Mouse (Mus musculus) frontal cortex, adult (tissue): ENCODE measurements at regions not wholly inside any gene's neighbourhood (a gene's known extent, or its start where the extent isn't known, plus 50 kb on each side); places are given as distances from the start of the nearest gene placed in this dataset.
A peak's percentile ranks its signal among the peaks of the same experiment; 100 is the strongest.

ENCODE experiments used
- ATAC-seq: cut with Nextera tagmentation; 2 replicates; pipeline ENCODE4 v1.9.2; 2017; ENCODE audit warnings: mild to moderate bottlenecking, moderate library complexity, mixed read lengths; ENCODE audit not compliant: low TSS enrichment

DNA sequence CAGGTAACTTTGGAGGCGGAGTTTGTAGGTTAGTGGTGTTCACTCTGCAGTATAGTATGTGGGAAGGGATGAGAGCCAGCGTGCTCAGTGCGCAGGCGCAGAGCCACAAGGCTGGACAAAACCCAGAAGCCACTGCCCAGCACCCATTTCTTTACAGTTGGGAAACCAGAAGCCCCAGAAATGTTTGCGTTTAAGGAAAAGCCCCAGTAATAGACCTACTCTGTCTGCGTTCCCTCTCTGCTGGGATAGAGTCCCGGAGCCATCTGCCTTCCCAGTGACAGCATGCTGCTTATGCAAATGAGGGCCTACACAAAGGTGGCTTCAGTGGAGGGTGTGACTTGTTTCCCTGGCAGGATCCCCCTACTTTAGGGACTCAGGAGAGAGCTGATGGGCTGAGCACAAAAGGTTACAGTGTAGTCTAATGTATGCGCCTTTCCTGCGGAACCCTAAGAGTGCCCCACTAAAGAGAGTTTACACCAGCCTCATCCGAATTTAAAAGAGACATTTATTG lies 456.0 kb downstream of the Irx1 start:
- peak; percentile 88 for ATAC-seq

DNA sequence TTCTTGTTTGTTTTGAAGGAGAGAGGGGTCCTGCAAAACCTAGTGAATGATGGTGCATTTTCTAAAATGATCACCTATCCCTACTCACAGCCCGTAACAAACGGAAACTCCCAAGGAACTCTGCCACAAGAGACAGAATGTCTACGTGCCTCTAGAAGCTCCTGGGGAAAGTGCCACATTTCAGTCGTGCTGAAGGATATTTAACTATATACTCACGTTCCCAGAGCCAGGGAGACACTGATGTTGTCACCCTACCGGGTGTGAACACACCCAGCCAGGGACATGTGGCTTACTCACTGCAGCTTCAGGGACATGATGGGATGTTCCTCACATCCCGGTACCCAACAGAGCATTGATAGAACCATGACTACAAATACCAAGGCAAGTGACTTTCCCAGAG lies 456.7 kb downstream of the Irx1 start:
- peak; percentile 75 for ATAC-seq

DNA sequence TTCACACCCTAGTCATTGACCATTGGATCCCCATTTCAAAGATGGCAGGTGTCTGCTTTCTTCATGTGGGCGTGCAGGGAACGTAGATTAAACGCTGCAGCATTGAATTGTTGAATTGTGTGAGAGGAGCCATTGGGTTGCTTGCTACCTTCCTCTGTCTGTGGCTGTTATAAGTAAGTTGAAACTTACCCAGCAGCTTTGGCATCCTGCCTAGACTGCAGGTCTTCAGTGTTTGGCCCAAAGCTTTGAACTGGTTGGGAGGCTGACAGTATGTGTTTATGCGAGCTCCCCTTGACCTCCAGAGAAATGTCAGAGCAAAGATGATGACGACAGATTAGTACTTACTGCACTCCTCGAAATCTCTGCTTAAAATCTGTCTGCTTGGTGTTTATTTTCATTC lies 473.8 kb downstream of the Irx1 start:
- ATAC-seq = no peak

DNA sequence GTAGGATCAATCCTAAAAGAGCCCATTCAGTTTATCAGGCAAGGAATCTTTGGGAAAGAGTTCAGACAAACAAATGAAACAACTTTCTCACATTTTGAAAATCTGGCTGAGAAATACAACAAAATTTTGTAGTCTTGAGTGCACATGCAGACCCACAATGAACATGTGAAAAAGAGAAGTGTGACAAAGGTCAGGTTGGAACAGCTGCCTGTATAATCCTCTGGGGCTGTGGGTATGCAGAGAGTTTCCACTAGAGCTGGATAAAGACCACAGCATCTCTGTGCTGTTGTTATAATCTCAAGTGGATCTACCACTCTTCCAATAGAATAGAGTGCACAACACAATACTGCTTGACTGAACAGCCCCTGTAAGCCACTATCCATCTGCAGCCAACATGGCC lies 482.3 kb downstream of the Irx1 start:
- no peak for ATAC-seq

DNA sequence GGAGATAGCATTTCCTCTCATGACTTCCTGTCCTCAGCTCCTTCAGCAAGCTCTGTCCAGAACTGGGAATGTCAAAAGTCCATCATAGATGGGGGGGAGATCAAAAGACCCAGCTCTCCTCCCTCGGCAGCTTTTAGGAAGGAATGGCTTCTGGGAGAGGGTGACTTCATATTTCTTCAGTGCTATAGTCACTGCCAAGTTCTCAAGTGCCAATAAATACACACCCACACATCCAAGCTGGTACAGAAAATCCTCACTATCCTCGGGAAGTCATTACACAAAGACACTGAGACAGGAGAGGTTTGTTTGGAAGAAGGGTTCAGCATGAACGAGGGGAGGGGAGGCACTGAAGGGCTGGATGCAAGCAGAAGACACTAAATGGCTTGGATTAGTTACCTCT lies 502.0 kb downstream of the Irx1 start:
- peak; percentile 90 for ATAC-seq

DNA sequence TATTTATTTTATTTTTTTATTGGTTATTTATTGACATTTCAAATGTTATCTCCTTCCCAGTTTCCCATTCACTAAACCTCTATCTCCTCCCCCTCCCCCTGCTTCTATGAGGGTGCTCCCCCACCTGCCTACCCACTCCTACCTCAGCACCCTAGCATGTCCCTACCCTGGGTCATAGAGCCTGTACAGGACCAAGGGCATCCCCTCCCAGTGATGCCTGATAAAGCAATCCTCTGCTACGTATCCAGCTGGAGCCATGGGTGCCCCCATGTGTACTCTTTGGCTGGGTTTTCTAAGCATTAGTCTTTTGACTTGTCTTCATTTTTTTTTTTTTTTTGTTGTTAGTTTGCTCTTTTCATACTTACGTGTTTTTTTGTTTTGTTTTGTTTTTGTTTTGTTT lies 502.9 kb downstream of the Irx1 start:
- ATAC-seq = no peak

DNA sequence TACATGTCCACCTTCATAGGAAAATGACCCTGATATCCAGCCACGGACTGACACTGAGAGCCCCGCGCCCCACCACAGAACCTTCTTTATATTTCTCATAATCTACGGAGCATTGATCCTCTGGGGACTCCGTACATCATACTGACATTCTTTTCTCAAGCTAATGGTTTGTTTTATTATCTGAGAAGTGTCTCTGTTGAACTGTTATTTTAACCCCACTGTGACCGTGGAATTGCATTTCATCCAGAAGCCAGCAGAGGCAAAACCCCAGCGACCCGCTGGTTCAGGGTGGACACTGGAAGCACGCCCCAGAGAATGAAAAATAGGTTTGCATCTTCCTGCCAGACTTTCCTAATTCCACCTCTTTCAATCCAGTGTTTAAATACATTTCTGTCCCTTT lies 503.4 kb downstream of the Irx1 start:
- ATAC-seq = no peak

DNA sequence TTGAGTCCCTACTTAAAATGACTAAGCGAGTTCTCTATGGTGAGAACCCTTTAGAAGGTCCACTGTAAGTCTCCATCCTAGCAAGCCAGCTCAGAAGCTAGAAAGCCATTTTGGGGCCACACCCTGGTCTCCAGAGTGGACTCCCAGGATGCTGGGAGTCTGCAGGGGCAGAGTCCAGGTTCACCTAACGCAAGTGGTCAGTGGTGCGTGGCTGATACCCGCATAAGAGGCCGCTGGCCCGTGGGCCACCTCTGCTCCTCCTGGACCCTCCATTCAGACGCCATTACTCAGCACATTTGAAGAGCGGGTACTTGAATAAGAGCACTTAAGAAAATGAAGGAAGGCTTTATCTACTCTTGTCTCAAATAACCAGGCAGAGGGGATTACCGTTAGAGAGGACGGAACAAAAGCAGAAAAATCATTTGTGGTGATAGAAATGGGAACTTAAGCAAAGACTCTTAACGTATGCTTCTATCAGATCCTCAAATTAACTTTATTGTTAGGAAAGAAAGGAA lies 504.4 kb downstream of the Irx1 start:
- no peak for ATAC-seq

DNA sequence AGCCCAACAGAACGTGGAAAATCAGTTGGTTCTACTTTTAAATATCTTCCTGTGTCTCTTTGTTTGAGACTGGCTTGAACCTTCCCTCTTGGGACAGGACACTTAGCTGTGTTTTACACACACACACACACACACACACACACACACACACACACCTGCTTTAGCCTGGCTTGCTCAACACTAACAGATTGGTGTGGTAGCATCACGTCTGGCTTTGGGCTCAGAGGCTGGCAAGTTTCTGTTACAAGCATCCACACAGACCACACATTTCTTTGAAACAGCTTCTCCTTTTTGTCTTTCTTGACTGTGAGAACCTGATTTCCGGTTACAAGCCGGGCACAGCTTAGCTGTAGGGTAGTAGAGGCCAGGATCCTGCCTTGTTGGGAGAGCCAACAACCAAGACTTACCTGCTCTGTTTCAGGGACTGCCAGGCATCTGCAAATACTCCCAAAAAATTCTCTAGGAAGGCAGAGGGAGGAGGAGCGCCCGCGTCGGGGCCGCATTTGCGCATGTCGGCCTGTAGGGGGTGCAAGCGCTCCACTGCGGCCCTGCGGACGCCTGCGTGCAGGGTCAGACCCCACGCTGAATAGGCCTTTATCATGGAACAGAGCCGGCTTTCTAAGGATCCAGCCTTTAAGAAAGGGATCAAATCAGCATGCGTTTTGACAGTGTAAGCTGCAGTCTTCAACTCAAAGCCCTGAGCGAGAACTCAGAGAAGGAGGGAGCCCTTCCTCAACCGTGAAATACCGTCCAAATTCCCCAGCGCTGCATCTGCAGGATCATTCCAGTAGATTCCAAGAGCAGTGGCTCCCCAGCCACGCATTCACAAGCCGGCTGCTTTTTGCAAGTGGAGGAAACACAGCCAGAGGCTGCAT lies 505.2 kb downstream of the Irx1 start:
- peak; percentile 80 for ATAC-seq

DNA sequence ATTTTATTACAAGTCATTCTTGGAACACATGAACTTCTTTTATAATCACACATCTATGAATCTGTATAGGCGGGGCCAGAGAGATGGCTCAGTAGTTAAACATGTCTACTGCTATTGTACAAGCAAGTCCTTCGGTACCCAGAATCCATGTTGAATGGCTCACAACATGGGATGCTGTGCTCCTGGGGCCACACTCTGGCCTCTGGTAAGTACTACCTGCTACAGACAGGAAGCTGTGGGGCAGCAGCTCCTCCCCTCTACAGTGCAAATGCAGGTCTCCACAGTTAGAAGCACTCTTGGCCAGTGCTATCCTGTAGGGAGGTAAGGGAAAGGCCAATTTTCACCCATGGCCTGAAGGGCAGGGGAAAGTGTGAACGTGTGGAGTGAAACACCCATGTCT lies 506.0 kb downstream of the Irx1 start:
- ATAC-seq = no peak

DNA sequence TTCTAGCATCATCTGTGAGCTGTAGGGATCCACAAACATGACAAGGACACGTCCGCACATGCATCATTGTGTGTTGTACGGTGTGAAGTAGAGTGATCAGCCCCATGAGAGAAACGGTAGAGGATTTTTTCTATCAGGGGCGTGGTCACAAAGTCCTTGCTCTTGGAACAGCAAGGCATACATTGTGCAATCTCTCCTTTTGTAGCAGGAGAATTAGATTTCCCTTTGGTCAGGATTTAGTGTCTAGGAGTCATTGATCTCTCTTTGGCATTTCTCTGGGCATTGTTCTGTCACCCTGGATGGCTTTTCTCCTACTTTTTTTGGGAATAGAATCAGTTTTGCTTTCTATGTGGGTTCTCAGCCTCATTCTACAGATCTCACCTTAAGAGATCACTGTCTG lies 511.3 kb downstream of the Irx1 start:
- ATAC-seq = no peak

DNA sequence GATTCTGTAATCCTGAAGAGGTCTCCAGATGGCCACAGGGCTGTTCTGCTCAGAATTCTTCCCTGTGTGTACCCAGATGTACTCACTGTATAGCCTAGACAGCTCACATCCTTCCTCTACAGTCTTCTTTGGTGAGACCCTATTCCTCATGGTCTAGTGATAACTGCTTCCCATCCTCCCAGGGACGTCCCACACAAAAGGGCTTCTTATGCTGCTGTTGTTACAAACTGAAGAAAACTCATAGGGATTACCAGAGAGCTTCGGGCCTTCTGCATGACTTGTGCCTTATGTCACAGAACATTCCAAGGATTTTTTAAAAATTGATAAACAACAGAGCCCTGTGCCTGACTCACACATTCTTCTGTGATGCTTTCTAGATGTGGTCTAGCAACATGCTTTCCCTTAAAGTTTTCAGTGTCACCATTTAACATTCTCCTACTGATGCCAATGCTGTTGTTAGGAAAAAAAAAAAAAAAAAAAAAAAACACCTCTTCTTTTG lies 525.9 kb downstream of the Irx1 start:
- no peak for ATAC-seq

DNA sequence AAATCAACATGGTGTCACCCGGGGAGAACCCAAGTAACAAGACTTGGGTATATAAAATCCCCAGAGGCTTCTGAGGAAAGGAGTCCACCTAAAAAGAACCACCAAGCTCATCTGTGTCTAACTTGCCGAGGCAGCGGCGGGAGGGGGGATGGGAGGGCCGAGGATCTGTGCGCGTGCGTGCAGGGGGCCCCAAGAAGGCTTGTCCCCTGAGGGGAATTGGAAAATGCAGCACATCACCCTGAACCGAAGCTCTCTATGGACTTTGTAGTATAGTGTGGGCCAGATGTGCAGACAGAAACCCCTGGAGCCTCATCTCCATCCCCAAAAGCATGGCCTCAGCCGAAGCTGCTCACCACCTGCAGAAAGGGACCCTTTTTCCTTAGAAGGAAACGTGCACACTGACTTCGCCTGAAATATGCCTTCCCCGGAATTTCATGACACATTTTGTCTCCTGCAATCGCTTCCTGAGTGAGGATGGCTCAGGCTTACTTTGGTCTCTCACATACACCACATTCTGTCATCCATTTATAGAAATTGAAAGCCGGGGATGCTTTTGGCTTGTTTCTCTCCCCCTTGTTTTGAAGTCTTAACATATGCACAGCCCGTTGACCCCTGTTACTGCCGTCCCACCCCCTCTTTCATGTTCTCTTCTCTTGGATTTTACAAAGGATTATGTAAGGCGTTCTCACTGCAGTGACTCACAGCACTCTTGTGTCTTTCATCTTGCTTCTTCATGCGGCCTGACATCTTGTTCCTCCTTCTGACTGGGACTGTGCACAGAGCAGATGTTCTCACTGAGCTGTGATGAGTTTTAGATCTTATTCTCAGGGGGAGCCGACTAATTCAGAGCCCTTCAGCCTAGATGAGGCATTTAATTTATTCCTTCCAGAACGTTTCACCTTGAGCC lies 559.6 kb downstream of the Irx1 start:
- ATAC-seq = peak; percentile 96

DNA sequence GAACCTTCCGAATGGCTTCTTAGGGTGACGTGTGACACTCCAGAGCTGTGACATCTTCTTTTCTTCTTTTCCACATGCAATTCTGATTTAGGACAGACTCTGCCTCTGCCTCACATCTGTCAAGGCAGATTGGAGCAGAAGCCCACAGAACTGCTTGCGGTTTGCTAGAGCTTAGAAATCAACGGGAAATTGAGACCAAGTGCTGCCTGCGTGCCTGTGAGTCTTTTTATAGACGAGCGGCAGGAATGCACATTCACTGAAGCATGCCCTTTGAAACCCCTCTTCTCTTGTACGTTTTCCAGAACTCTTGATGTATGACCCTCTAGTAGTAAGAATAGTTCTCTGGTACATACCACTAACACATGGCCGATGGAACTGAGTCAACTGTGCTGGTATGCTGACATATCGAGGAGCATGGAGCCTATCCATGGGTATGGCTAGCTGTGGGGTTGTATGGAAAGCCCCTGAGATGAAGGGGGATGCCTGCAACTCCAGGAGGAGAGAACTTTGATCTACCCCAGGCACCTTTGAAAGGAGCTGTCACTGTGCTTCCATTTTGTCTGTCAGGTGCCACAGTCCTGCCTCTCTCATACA lies 552.2 kb upstream of the Adamts16 start:
- no peak for ATAC-seq

DNA sequence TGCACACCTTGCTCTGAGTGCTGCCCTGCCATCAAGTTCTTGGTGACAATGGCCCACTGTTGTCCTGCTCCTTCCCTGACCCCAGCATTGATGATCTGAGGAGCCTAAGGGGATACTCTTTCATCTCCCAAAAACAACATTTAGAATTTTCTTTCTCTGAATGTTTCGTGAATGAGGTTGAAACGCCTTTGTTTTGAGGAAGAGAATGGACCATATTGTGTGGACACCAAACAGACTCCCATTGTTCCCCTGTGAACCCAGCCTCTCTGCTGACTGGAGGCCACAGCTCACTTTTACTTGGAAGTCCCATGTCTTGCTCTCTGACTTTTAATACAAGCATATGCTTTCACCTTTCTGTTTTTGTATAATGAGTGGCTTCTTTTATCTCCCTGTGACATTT lies 537.0 kb upstream of the Adamts16 start:
- no peak for ATAC-seq

DNA sequence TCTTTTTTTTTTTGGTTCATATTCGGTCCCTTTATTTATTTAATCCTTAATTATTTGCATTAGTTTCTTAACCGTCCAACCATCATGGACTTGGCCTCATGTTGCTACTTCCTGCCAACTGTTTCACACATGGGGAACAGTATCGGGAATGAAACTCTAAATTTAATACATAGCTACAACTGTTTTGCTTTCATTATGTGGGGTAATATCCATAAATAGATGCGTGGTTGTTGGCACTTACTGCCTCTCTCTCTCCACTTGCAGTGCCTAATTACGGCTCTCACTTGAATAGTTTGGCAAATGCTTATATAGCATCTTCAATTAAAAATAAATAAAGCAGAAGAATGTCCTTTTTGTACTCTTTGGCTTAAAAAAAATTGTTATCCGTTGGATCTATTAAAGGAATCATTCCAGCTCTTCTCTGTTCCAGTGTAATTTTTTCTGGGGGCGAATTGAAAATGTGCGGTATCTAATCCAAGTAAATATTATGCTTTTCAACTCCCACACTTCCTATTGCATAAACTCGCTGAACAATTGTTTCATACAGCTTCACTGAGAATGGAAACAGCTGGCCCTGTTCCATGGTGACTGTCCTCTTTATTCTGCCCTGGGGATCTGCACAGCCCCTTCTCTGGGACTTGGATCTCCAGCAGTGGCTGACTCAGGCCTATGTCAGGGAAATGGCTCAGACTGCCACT lies 534.4 kb upstream of the Adamts16 start:
- peak; percentile 65 for ATAC-seq

DNA sequence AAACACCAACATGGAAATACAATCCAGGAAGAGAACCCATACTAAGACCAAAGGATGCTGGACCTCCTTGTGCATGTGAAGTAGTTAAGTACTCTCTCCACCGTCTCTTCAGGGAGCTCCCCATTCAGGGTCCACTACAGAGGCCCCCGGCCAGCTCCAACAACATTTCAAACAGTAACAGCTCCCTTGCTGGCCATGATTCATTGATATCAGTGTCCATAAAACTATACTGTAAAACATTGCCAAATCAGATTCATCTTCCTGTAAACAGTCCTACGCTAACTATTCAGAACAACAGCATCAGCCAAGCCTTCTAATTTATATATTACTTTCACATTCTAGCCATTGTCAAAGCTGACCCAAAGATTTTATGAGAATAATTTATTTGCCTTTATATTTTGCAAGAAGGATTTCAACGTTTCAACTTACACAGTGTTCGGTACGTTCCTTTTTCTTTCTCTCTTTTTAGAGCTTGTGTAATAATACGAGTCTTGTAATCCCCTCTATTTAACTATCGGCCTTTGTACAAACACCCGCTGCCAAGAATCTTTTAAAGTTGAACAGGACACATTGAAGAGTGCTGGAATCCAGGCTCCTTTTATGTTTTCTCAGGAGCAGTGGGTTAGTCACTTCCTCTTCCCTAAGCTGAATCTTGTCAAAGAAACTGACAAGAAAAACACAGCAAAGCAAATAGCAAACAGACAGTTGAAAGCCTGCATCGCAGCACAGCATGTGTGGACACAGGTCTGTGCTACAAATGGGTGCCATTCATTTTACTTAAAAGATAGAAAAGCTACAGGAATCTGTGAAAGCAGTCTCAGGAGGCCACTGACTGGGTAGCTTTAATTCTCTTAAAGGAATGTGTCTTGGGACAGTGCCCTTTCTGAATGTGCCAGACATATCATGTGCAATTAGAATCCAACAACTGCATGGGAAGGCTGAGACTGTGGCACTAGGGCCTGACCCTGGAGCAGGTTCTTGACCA lies 531.4 kb upstream of the Adamts16 start:
- no peak for ATAC-seq

DNA sequence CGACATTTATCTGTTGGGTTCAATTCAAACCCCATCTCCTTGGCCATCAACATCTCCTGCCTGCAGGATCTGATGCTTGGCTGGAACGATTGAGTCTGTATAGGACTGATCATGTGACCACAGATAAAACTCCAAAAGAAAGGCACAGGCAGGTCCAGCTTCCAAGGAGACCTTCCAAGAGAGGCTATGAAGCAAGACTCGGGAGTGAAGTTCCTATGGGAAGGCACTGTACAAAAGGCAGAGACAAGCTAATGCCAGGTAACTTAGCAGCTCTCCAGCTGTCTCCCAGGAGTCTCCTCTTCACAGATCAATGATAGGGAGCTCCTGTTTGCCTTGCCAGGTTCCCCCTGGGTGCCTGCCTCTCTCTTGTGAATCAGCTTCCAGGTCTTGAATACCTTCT lies 528.2 kb upstream of the Adamts16 start:
- no peak for ATAC-seq

DNA sequence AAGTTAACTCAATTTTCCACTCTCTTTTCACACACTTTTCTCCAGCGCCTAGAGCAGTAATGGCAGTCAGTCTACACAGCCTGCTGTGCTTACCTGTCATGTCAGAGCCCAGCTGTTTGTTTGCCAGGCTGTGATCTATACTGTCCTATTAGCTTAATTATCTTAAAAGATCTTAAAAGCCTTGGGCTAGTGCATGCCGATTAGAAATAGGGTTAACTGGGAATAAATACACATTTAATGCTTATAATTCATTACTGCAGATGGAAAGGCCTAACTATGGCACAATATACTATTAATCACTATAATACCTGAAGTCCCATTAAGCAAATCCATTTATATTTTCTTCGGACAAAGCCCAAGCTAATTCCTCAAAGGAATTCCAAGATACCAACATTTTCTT lies 523.6 kb upstream of the Adamts16 start:
- ATAC-seq = no peak

DNA sequence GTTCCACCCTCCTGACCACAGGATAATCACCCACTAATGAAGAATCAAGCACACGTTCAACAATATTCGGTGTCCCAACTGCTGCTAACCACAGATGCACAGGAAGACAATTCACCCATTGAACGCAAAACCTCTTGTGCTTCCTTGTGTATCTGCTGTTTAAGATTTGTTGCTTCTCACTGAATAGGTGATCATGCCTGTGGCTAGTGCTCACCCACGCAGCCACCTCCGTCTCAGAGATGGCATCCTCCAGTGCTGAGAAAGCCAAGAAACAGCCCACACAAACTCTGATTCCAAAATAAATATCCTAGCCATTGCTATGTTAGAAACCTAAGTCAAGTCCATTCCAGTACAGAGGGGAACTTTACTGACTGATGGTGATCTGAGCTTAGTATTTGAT lies 520.7 kb upstream of the Adamts16 start:
- ATAC-seq = peak; percentile 79
